Mouse (Mus musculus) testis, adult 2 months (tissue): Measurements from ENCODE around the gene Ccdc33.

Source experiments
- CTCF ChIP-seq: fragments of 200-500 bp; IDR thresholded peaks from 2 replicates; pipeline ENCODE4 v1.5.1; 2012; ENCODE audit warnings: low read depth, mild to moderate bottlenecking, inconsistent platforms, low read length, moderate library complexity; ENCODE audit not compliant: control insufficient read depth, insufficient read depth, insufficient replicate concordance
- POLR2A ChIP-seq: fragments of 200-500 bp; IDR thresholded peaks from 2 replicates; pipeline ENCODE4 v1.6.1; 2012; ENCODE audit warnings: low read depth, mild to moderate bottlenecking, inconsistent platforms, low read length, moderate library complexity; ENCODE audit not compliant: control insufficient read depth

GRCm38 (mm10) chr9:58157838-58158237, 39.2 kb upstream of the Ccdc33 start:
- TF ChIP-seq CTCF = no peak
- TF ChIP-seq POLR2A = no peak
